Mouse (Mus musculus) kidney, postnatal 36 days (tissue): ENCODE measurements at regions not wholly inside any gene's neighbourhood (a gene's known extent, or its start where the extent isn't known, plus 50 kb on each side); places are given as distances from the start of the nearest gene placed in this dataset.
"Not testable (repeated sequence)": the region's sequence is repeated elsewhere in the genome, so short reads cannot be mapped to it uniquely, and the experiment has no call there.

ENCODE experiments used
- DNase-seq, 2 experiments: peaks; one replicate each; pipeline ENCODE4 v3.0.0; 2021 to 2022; ENCODE audit warnings: mixed read lengths in 2 of 2

DNA sequence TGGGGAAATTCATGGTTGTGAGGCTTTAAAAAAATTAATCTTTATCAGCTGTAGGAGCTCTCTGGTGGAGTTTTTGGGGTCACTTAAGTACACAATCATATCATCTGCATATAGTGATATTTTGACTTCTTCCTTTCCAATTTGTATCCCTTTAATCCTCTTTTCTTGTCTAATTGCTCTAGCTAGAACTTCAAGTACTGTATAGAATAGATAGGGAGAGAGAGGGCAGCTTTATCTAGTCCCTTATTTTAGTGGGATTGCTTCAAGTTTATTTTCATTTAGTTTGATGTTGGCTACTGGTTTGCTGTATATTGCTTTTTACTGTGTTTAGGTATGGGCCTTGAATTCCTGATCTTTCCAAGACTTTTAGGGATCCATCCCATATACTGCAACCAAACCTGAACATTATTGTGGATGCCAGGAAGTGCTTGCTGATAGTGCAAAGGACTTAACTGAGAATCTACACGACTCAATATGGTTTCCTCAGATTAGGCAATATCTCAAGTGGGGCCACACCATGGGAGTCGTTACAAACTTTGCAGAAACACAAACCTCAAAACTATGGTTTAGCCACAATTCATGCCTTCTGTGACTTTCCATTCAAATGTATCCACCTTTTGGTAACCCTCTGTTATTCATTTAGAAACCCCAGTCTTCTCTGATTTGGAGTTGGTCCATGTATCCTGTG is 585.6 kb upstream of the Olfr1507 start:
- DNase-seq: not testable (repeated sequence)

DNA sequence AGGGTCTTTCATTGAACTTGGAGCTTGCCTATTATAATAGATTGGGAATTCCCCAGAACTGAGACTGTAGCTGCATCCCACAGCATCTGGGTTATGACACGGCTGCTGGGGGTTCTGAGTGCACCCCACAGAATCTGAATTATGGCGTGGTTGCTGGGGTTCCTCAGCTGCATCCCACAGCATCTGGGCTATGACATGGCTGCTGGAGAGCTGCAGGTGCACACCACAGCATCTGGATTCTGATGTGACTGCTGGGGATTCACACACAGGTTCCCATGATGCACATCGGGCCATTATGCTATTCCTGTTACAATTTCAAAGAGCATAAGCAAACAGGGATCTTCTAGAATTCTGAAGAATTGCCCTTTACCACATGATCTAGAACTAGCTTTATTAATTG is 585.0 kb upstream of the Olfr1507 start:
- not testable (repeated sequence) for DNase-seq

DNA sequence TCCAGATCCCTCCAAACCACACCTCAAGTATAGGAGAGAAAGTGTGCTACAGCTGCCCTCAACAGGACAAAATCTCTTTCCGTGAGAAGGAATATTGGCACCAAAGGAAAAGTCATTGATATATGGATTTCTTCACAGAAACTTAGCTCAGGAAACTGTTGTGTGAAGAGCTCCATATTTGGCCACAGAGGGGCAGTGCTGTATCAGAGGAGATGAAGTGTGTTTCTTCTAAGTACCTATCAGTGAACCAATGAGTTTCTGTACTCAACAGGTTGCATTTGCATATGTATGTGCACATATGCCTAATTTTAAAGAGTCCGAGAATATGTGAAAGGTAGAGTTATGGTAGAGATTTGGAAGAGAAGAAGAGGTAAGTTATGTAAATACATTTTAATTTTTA is 580.4 kb upstream of the Olfr1507 start:
- not testable (repeated sequence) for DNase-seq

DNA sequence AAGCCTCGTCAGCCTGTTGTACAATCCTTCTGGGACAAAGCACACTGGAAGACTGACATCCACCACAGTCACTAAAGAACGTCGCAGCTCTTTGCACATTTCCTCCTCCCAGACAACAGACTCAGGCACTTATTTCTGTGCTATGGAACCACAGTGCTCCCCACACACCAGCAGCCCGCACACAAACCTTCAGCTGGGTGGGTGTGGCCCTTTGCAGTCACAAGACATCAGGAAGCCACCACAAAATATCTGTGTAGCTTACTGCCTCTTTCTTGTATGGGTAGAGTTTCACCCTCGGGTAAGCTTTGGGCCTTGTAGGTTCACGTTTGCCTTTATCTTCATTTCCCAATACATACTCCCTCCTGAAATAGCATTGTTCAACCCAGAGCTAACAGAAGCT is 577.6 kb upstream of the Olfr1507 start:
- not testable (repeated sequence) for DNase-seq

DNA sequence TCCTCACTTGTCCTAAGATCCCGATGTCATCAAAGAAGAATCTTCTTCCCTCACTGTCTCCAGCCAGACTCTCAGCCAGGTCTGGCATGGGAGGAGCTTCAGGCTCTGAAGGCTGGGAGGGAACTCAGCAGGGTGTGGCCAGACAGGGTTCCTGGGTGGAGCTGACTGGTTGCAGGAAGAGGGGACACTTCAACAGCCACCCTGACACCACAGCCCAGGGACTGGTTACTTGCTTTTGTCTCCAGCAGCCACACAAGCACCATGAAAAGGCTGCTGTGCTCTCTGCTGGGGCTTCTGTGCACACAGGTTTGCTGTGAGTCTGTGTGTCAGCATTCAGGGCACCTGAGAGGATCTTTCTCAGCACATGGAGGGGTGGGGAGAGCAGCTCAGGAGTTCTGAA is 577.0 kb upstream of the Olfr1507 start:
- DNase-seq: not testable (repeated sequence)

DNA sequence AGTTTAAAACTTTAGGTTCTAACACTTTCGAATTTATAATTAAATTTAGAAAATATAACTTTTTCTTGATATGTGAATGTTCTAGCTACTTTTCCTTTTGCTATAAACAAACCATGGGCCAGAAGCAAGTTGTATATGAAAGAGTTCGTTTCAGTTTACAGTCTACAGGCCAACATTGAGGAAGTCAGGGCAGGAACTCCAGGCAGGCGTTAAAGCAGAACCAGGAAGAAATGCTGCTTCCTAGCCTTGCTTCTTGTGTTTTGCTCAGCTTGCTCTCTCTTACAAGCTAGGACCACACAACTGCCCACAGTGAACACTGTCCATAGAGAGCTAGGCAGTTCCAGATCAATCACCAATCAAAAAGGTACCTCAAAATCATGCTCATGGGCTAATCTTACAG is 558.9 kb upstream of the Olfr1507 start:
- not testable (repeated sequence) for DNase-seq

DNA sequence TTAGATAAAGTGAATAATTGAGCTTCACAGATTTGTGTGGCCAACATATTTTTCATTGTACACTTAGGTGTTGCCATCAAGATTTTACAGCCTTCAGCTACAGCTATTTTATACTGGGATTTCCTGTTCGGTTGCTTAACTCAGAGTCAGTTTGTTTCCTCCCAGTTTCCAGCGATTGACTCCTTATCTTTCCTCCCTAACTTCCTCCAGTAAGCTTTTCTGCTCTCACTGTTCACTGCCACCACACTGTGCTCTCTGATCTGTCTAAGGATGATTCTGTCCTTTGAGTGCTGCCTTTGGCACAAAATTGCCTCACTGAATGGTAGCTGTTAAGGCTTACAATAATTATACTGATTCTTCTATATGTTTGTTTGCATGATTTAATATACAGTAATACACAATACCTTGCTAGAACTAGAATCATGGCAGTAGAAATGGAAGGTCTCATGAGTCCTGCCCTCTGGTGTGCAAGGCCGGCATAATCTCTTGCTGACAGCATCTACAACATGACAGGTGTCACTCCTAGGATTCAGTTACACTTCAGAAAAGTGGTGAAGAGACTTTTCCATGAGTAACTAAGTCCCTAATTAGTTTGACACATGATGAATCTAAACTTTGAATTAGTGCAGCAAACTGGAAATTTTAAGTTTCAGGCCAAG is 558.0 kb upstream of the Olfr1507 start:
- DNase-seq: not testable (repeated sequence)

DNA sequence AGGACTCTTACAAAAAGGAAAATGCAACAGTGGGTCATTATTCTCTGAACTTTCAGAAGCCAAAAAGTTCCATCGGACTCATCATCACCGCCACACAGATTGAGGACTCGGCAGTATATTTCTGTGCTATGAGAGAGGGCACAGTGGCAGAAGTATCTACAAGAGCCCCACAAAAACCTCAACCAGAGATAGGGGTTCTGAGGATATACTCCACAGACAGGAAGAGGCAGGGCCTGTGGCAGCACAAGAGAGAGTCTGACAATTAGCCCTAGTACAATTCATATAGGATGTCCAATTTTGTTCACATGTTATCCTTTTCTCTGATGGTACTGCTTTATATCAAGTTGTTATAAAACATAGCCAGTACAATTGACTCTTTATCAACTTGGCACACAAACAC is 552.1 kb upstream of the Olfr1507 start:
- not testable (repeated sequence) for DNase-seq

DNA sequence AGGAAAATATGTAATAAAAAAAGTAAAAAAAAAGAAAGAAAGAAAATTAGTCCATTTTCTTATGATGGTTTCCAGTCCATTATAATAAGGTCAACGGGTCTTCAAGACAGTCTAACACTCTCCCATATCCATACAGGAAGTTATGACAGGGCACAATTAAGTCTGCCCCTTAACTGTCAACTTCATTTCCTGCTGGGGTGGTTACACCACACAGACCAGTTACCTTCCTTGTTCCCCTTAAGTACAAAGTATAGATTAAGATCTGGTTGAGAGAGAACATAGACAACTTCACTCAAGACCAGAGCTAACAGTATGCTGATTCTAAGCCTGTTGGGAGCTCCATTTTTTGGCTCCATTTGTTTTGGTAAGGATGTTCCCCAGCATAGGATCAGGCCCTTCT is 551.4 kb upstream of the Olfr1507 start:
- DNase-seq: not testable (repeated sequence)

DNA sequence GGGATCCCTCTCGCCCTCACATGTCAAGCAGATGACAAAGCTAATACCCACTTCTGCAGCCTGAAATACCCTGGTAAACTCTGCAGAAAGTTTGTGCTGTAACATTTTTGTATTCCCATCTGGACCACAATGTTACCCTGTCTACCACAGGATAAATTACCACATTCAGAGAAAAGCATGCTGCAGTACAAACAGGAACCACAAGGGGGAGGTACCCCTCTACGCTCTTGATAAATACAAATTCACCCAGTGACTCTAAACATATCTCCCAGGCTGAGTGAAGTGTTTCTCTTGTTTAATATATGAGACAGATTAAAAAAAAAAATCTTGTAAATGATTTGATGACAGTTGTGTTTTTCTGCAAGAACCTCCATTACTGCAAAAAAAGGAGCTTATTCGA is 549.8 kb upstream of the Olfr1507 start:
- peak in 1 of 2 experiments; percentile 10 for DNase-seq

DNA sequence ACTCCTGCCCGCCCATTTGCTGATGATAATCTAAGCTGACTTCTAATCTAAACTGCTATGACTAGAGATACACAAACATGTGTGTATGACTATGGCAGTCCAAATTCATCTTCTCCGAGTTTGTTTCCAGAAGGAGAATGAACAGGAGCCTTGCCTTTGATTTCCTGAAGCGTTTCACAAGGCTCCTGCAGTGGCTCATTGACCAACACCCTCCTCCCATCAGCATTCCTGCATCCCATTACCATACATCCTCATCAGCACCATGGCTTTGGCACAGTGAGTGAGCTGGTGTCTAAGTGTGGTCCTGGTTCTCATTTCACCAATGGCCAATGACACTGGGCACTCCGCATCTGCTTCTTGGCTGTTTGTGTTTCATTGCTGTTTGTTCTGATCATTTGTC is 548.6 kb upstream of the Olfr1507 start:
- DNase-seq: not testable (repeated sequence)

DNA sequence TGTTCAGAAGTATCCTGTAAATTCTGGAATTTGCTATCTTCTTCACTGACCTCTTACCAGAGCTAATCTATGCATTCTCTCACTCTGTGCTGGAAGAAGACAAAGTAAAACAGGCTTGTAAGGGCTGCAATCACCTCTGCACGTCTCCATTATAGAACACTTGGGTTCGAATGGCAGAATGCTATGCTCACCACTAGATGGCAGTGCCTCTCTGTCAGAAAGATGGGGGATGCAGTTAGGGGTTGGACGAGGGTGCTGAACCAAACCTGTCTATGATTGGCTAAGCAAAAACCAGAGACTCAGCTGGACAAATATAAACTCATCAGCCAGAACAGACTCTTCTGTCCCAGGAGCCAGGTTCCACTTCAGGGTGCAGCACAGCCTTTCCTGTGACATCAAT is 546.5 kb upstream of the Olfr1507 start:
- DNase-seq: not testable (repeated sequence)

DNA sequence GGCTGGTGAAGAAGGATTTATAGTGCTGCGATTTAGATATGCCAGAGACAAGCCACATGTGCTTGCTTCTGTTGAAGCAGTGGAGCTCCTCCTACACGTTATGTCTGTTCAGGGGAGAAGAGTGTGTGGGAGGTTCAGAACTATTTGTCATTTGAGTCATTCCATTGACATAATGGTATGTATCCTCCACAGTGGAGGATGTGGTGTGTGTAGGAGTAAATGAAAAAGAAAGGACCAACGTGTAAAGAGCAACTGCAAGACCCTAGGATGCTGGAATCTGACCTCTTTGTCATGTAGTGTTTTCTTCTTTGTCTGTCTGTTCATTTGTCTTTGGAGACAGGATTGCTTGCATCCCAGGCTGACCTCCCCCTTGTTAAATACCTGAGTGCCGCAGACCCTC is 543.9 kb upstream of the Olfr1507 start:
- DNase-seq: not testable (repeated sequence)

DNA sequence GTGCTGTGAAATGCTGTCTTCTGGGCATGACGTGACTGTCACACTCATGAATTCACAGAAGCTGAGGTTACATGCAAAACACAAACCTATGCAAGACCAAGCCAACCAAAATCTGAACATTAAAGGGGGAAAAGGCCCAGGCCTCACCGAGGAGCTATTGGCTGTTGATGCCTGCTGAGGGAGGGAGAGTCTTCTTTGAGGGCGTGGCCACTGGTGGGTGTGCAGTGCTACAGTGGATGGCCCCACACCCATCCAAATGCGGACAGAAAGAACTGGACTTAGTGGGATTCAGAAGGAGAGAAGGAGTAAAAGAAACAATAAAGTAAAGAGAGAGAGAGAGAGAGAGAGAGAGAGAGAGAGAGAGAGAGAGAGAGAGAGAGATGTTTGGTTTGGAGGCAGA is 539.4 kb upstream of the Olfr1507 start:
- DNase-seq: not testable (repeated sequence)

DNA sequence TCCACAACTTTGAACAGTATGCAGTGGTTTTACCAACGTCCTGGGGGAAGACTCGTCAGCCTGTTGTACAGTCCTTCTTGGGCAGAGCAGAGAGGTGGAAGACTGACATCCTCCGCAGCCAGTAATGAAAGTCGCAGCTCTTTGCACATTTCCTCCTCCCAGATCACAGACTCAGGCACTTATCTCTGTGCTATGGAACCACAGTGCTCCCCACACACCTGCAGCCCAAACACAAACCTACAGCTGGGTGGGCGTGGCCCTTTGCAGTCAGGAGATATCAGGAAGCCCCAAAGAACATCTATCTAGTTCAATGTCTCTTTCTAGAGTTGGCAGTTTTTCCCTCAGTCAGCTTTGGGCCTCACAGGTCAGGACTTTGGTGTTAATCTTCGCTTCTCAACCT is 537.7 kb upstream of the Olfr1507 start:
- DNase-seq: not testable (repeated sequence)

DNA sequence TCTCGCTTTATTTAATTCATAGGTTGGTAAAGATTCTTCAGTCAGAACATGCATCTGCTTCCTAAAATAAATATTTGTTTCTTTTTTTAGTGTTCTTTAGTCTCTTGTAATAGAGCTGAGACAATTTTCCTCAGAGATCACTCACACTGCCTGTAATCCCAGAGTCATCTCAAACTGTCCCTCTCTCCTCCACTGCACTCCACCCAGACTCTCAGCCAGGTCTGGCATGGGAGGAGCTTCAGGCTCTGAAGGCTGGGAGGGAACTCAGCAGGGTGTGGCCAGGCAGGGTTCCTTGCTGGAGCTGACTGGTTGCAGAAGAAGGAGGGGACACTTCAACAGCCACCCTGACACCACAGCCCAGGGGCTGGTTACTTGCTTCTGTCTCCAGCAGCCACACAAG is 536.9 kb upstream of the Olfr1507 start:
- DNase-seq: not testable (repeated sequence)

DNA sequence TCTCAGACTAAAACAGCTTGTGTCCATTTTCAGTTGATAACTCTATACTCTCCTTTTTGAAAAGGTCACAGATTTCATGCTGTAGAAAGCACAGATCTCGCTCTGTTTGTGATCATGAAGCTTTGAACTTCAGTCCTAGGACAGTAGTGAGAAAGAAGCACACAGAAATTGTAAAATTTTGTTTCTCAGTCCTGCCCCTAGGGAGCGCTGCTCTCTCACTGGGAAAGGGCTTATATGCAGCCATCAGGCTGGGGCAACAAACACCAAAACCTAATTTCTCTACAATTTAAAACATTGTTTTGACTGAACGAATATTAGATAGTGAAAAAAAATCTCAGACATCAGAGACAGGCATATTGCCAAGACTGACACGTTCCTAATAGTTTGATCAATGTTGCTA is 534.7 kb upstream of the Olfr1507 start:
- DNase-seq: not testable (repeated sequence)

DNA sequence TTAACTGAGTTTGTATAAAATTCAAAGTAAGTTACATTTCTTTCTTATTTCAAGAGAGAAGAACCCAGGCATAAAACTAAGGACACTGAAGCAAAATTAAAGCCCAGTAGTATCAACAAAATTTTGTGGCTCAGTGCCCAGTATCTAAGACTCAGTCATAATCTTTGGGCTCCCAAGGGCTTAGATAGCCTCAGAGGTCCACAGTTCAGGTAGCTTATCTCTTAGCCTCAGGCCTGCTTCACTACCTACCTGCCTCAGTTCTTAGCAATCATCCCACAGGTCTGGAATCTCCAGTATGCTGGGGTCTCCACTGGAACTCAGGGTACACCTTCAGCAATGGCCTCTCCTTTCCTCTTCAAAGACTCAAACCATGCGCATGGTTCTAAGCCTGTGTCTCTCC is 531.4 kb upstream of the Olfr1507 start:
- DNase-seq: not testable (repeated sequence)

DNA sequence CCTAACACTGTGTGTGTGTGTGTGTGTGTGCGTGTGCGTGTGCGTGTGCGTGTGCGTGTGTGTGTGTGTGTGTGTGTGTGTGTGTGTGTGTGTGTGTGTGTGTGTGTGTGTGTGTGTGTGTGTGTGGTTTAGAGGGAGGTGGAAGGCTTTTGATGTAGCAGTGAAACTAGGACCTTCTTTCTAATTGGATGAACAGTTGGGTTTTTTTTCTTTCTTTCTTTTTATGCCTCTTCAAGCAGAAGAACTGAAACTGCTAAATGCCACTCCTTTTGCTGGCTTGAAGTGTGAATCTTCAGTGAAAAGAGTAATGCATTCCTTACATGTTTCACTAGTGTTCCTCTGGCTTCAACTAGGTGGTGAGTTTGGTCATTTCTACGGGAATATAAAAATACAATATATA is 524.6 kb upstream of the Olfr1507 start:
- not testable (repeated sequence) for DNase-seq

DNA sequence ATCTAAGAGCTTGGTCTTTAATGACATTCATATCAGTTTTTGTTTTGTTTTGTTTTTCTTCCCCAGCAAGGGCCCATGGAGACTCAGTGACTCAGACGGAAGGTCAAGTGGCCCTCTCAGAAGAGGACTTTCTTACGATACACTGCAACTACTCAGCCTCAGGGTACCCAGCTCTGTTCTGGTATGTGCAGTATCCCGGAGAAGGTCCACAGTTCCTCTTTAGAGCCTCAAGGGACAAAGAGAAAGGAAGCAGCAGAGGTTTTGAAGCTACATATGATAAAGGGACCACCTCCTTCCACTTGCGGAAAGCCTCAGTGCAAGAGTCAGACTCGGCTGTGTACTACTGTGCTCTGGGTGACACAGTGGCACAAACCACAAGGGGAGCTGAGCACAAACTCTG is 512.2 kb upstream of the Olfr1507 start:
- DNase-seq: not testable (repeated sequence)

DNA sequence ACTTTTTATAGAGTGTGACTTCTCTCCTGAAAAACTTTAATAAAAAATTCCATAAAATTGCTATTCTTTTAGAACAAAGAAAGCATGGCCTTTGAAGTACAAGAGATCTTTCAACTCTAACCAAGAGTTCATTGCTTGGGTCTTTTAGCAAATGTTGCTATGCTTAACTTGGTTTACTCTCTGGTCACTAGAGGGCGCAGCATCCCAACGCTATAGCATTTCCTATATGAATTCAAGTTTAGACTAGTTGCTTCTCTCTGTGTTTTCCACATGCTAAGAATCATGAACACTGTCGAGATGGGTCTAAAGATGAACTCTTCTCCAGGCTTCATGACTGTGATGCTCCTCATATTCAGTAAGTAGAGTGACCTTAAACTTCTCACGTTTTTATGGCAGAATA is 511.8 kb upstream of the Olfr1507 start:
- not testable (repeated sequence) for DNase-seq

DNA sequence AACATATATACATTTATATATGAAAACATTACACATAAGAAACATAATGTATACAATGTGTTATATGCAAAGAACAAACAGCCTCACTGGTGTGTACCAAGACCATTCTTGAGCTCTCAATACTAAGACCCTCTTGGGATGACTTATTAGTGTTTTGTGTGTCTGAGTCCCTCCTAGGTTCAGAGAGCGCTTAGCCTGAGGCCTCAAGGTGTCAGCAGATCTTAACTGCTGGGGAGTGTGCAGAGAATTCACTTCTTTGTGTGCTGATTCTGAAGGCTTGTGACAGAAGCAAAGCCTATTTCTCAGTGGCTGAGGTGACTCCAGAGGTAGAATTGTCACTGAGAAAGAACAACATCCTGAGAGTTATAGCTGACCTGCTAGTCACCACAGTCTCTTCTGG is 505.7 kb upstream of the Olfr1507 start:
- not testable (repeated sequence) for DNase-seq

DNA sequence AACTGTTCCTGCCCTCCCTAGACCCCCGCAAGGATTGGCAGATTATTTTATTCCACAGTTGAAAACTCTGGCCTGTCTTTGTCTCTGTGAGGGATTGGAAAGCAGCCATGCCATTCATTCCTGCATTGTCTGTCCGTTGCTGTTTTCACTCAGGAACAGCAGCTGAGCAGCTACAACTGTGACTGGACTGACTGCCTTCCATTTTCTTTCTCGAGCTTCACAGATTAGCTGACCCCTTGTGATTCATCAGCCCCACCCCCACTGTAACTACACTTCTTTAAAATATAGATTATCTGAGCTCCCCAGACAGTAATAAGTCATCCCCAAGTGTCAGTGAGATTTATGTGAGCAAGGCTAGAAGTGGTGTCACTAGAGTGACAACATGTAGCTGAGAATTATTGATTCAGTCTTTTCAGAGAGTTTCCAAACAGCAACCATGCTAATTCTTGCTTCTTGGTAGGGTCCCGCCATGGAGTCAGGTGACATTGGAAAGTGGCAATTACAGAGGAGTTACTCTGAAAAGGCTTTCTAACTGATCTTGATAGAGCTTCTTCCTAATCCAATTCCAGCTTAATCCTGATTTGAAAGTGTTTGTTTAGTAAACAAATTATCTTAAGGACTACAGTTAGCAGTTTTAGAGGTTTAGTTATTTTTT is 496.7 kb upstream of the Olfr1507 start:
- not testable (repeated sequence) for DNase-seq

DNA sequence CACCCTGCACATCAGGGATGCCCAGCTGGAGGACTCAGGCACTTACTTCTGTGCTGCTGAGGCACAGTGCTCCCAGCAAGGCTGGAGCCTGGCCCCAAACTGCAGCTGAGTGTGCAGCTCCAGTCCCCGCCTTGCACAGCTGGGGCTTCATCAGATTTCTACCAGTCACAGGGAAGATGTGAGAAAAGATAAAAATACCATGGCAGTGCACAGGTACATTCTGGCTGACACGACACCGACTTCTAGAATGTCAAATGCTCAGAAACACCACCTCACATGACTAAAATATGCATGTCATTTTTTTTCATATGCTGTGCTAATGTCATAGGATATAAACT is 495.7 kb upstream of the Olfr1507 start:
- DNase-seq: not testable (repeated sequence)
